Mouse (Mus musculus): ENCODE measurements around the gene Ubqln3. TPM values are rescaled to one million over a fixed set of nuclear protein-coding genes. Genes with fewer than 3 reads are reported as not detected.

The Ubqln3 gene
- total and polyA plus RNA-seq, 3 experiments = not detected

DNA sequence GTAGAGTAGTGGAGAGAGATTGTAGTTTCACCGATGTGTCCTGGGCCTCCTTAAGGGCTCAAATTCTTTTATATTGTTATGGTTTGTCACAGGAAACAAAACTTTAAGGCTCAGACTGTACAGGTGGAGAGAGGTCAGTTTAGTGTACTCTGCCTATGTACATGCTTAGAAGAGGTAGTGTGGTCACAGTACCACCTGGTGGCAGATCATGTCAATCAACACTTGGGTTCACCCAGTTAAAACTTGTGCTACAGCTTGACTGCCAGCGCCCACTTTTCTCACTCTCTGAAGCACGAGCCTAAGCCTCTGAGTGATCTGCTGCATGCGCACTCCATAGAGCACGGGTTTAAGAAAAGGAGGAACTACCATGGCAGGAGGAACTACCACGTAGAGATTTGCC is 24.0 kb upstream of the Ubqln3 start:
- Histone ChIP-seq H3K27ac (ENCODE audit: insufficient read depth, low read depth) (no peak overlapping the region), H3K36me3 (replicated peaks in 1 of 2; ENCODE audit: control insufficient read depth in 1 of 2, insufficient read depth in 1 of 2, low read length in 1 of 2) (no peaks in the 10 kb centered on the region), H3K4me3 (replicated peaks in 1 of 3; ENCODE audit: low read depth in 2 of 3, low read length in 2 of 3, poor library complexity in 1 of 3) (no peak overlapping the region), H3K9ac (ENCODE audit: insufficient read depth, low read depth) (no peak overlapping the region), H3K9me3 (replicated peaks; ENCODE audit: low read length) (no peaks in the 10 kb centered on the region), H3K4me2 (ENCODE audit: insufficient read depth, low read depth, poor library complexity, severe bottlenecking) (no peak overlapping the region), H3K27me3 (replicated peaks) (no peaks in the 10 kb centered on the region), H3K4me1 (ENCODE audit: control insufficient read depth in 1 of 2, insufficient read depth in 2 of 2) (peaks cover 0 to 6% of the 10 kb centered on the region in 2 experiments; a peak in 1 of 4 replicates), H3K79me2 (replicated peaks; ENCODE audit: control insufficient read depth, extremely low read depth, insufficient read depth, poor library complexity, severe bottlenecking) (no peaks in the 10 kb centered on the region)
- TF ChIP-seq RAD21 (IDR thresholded peaks at IDR 0.05; ENCODE audit: low read depth, low read length) = peak; percentile 65
- no peak for TF ChIP-seq RCOR1 (conservative IDR thresholded peaks at IDR 0.05; ENCODE audit: low read depth, low read length)
- no peak for TF ChIP-seq IRF4 (IDR thresholded peaks at IDR 0.05; ENCODE audit: low read depth, low read length)
- no peak for TF ChIP-seq POLR2A (IDR thresholded peaks at IDR 0.05; ENCODE audit: low read depth, low read length)
- TF ChIP-seq SMC3 (IDR thresholded peaks at IDR 0.05; ENCODE audit: low read depth, low read length) = peak; percentile 45
- peak; percentile 9 to 61; a peak in 2 of 4 replicates for TF ChIP-seq CTCF (conservative IDR thresholded peaks at IDR 0.05 in 1 of 2, IDR thresholded peaks at IDR 0.05 in 1 of 2; ENCODE audit: low read depth in 2 of 2, low read length in 2 of 2)
- dilution Hi-C loops (cut with MboI; ENCODE audit: extremely low pct_ligation_motif_present, extremely low pct_unique_long_range_greater_than_20kb, low sequenced_read_pairs) = no loop called here
- in situ Hi-C loops (cut with MboI; ENCODE audit: low pct_ligation_motif_present, low pct_unique_long_range_greater_than_20kb, low sequenced_read_pairs) = no loop called here
- peak; percentile 39 for DNase-seq (ENCODE audit: extremely low read depth)

- in situ Hi-C loops (cut with MboI; ENCODE audit: low pct_ligation_motif_present, low pct_unique_long_range_greater_than_20kb, low sequenced_read_pairs) (no loop called here), dilution Hi-C loops (cut with MboI; ENCODE audit: extremely low pct_ligation_motif_present, extremely low pct_unique_long_range_greater_than_20kb, low sequenced_read_pairs) (no loop called here)
- Histone ChIP-seq H3K79me2 (replicated peaks; ENCODE audit: control insufficient read depth, extremely low read depth, insufficient read depth, poor library complexity, severe bottlenecking) (no peaks in the 10 kb centered on the region), H3K4me1 (ENCODE audit: control insufficient read depth in 1 of 2, insufficient read depth in 2 of 2) (no peaks in the 10 kb centered on the region), H3K27me3 (replicated peaks) (no peaks in the 10 kb centered on the region), H3K4me3 (replicated peaks in 1 of 3; ENCODE audit: low read depth in 2 of 3, low read length in 2 of 3, poor library complexity in 1 of 3) (no peak within 1 kb of the TSS), H3K36me3 (replicated peaks in 1 of 2; ENCODE audit: control insufficient read depth in 1 of 2, insufficient read depth in 1 of 2, low read length in 1 of 2) (no peaks in the 10 kb centered on the region), H3K4me2 (ENCODE audit: insufficient read depth, low read depth, poor library complexity, severe bottlenecking) (no peak within 1 kb of the TSS), H3K9me3 (replicated peaks; ENCODE audit: low read length) (no peaks in the 10 kb centered on the region), H3K9ac (ENCODE audit: insufficient read depth, low read depth) (no peak within 1 kb of the TSS), H3K27ac (ENCODE audit: insufficient read depth, low read depth) (no peak within 1 kb of the TSS)
- DNase-seq (ENCODE audit: extremely low read depth) = no peak
- TF ChIP-seq HCFC1 (IDR thresholded peaks at IDR 0.05; ENCODE audit: low read depth, low read length) = no peak
- no peak for TF ChIP-seq NELFE (IDR thresholded peaks at IDR 0.05; ENCODE audit: low read depth, low read length)
These were observed 7.4 kb upstream of the Ubqln3 start, which contains the start of gene Ubqlnl for GRCm38 (mm10) chr7:104150456-104150855. Gene Ubqlnl, minus strand, starts transcription at chr7:104150556.

GRCm38 (mm10) chr7:104137305-104137704 is 5.8 kb downstream of the Ubqln3 start, which contains the start of gene Olfr643:
Gene Olfr643, minus strand, starts transcription at chr7:104137405.
- dilution Hi-C loops (cut with MboI; ENCODE audit: extremely low pct_ligation_motif_present, extremely low pct_unique_long_range_greater_than_20kb, low sequenced_read_pairs) = no loop called here
- no peak within 1 kb of the TSS for H3K9ac ChIP-seq (ENCODE audit: insufficient read depth, low read depth)
- no peaks in the 10 kb centered on the region for H3K9me3 ChIP-seq (replicated peaks; ENCODE audit: low read length)
- no peak within 1 kb of the TSS for H3K4me3 ChIP-seq (replicated peaks in 1 of 3; ENCODE audit: low read depth in 2 of 3, low read length in 2 of 3, poor library complexity in 1 of 3)
- no peak for DNase-seq (ENCODE audit: extremely low read depth)
- TF ChIP-seq MXI1 (IDR thresholded peaks at IDR 0.05; ENCODE audit: low read depth, low read length) (no peak), UBTF (IDR thresholded peaks at IDR 0.05; ENCODE audit: low read depth, low read length) (no peak), NRF1 (IDR thresholded peaks at IDR 0.05; ENCODE audit: low read depth, low read length) (no peak), CHD1 (IDR thresholded peaks at IDR 0.05; ENCODE audit: low read depth, low read length) (no peak), CHD2 (IDR thresholded peaks at IDR 0.05; ENCODE audit: low read length) (no peak), E2F4 (IDR thresholded peaks at IDR 0.05; ENCODE audit: insufficient replicate concordance, low read depth, low read length) (no peak), RAD21 (IDR thresholded peaks at IDR 0.05; ENCODE audit: low read depth, low read length) (no peak), SMC3 (IDR thresholded peaks at IDR 0.05; ENCODE audit: low read depth, low read length) (no peak), GABPA (IDR thresholded peaks at IDR 0.05; ENCODE audit: insufficient replicate concordance, low read depth, low read length) (no peak), HCFC1 (IDR thresholded peaks at IDR 0.05; ENCODE audit: low read depth, low read length) (no peak), MAFK (IDR thresholded peaks at IDR 0.05; ENCODE audit: insufficient replicate concordance, low read length) (no peak), RCOR1 (conservative IDR thresholded peaks at IDR 0.05; ENCODE audit: low read depth, low read length) (no peak), USF2 (conservative IDR thresholded peaks at IDR 0.05; ENCODE audit: low read depth, low read length) (no peak), SIN3A (IDR thresholded peaks at IDR 0.05; ENCODE audit: low read length) (no peak), TCF12 (IDR thresholded peaks at IDR 0.05; ENCODE audit: low read depth, low read length) (no peak), NELFE (IDR thresholded peaks at IDR 0.05; ENCODE audit: low read depth, low read length) (no peak), POLR2AphosphoS2 (IDR thresholded peaks at IDR 0.05; ENCODE audit: low read depth, low read length) (no peak), TBP (conservative IDR thresholded peaks at IDR 0.05; ENCODE audit: low read depth, low read length) (no peak)
- no peaks in the 10 kb centered on the region for H3K36me3 ChIP-seq (replicated peaks in 1 of 2; ENCODE audit: control insufficient read depth in 1 of 2, insufficient read depth in 1 of 2, low read length in 1 of 2)
- in situ Hi-C loops (cut with MboI; ENCODE audit: low pct_ligation_motif_present, low pct_unique_long_range_greater_than_20kb, low sequenced_read_pairs) = no loop called here
- H3K79me2 ChIP-seq (replicated peaks; ENCODE audit: control insufficient read depth, extremely low read depth, insufficient read depth, poor library complexity, severe bottlenecking) = no peaks in the 10 kb centered on the region
- no peaks in the 10 kb centered on the region for H3K4me1 ChIP-seq (ENCODE audit: control insufficient read depth in 1 of 2, insufficient read depth in 2 of 2)
- no peak within 1 kb of the TSS for H3K27ac ChIP-seq (ENCODE audit: insufficient read depth, low read depth)
- no peak within 1 kb of the TSS for H3K4me2 ChIP-seq (ENCODE audit: insufficient read depth, low read depth, poor library complexity, severe bottlenecking)
- H3K27me3 ChIP-seq (replicated peaks) = no peaks in the 10 kb centered on the region
